Mouse (Mus musculus) megakaryocyte, embryonic 14.5 days (primary cell): ENCODE measurements at regions not wholly inside any gene's neighbourhood (a gene's known extent, or its start where the extent isn't known, plus 50 kb on each side); places are given as distances from the start of the nearest gene placed in this dataset.

ENCODE experiments used
- FLI1 ChIP-seq: IDR thresholded peaks from 2 replicates; pipeline ENCODE4 v1.6.1; 2012; ENCODE audit warnings: low read length, inconsistent platforms, mixed read lengths
- GATA1 ChIP-seq: IDR thresholded peaks from 3 replicates; pipeline ENCODE4 v1.6.1; 2012; ENCODE audit warnings: mixed read lengths, low read length, inconsistent platforms, borderline replicate concordance

DNA sequence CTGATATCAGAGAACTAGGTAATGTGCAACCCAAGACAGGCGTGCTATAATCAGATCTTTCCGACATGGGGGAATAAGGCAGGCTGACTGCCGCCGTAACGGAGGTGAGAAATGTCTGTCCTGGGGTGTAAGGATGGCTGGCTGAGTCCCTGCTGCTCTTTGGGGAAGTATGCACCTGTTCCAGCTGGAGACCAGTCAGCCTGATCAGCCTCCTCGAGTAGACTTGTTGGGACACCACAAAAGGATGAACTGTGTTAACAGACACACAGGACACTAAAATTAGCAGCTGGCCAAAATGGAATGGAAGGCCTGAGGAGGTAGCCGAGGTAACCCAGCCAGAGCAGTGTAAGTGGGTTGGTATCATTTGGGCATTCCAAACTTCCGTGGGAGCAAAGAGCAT, 256.3 kb downstream of the Rplp1 start:
- TF ChIP-seq FLI1 (no peak), GATA1 (no peak)
